Mouse (Mus musculus): ENCODE measurements around the gene Zfp622.

The Zfp622 gene

GRCm38 (mm10) chr15:25984067-25984733 is at the start of gene Zfp622:
Gene Zfp622 (plus strand): TSS chr15:25984366.
- peak; percentile 97 for DNase-seq (ENCODE audit: low read depth)

- DNase-seq (ENCODE audit: low read depth), result no peak
Measured at GRCm38 (mm10) chr15:25934411-25934810, 49.8 kb upstream of the Zfp622 start.

GRCm38 (mm10) chr15:25938496-25938895 is 45.7 kb upstream of the Zfp622 start:
- no peak for DNase-seq (ENCODE audit: low read depth)

GRCm38 (mm10) chr15:25940397-25941377 is 43.5 kb upstream of the Zfp622 start:
- DNase-seq (ENCODE audit: low read depth), result peak; percentile 40

- DNase-seq (ENCODE audit: low read depth), result no peak
Measured at GRCm38 (mm10) chr15:25941514-25941913, 42.7 kb upstream of the Zfp622 start.

DNA sequence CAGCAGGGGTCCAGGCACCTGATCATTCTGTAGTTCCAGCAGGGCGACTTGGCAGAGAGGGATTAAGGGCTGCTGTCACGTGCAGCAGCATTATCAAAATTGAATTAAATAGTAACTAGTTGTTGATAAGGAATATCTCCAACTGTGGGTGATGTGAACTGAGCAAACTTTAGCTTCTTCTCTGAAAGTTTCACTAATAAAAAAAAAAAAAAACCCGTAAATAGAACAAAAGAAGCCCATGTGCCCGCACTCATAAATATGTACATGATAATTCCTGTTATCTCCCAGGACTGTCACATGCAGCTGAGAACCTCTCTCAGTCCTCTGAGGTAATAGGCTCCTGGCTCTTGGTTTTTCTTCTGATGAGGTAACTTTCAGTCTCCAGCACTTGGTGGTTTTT is 41.8 kb upstream of the Zfp622 start:
- DNase-seq (ENCODE audit: low read depth), result no peak

- no peak for DNase-seq (ENCODE audit: low read depth)
Measured at GRCm38 (mm10) chr15:25943386-25944137, 40.6 kb upstream of the Zfp622 start.

DNA sequence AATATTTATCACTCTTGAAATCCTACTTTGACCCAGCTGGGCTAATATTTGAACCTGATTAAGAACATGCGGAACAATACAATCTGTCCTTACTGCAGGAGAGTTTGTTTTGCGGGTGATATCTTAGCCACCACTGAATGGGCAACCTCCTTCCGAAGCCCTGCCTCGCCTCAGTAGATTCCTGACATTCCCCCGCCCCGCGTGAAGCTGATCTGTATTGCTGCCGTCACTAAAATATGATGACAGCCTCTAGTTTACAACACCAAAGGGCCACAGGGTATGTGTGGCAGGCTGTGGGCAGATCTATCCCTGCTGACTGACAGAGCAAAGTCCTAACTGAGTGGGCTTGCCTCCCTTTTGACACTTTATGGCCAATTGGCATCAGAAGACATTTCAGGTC is 38.9 kb upstream of the Zfp622 start:
- no peak for DNase-seq (ENCODE audit: low read depth)

- DNase-seq (ENCODE audit: low read depth), result no peak
Measured at GRCm38 (mm10) chr15:25946482-25946881, 37.7 kb upstream of the Zfp622 start.

DNA sequence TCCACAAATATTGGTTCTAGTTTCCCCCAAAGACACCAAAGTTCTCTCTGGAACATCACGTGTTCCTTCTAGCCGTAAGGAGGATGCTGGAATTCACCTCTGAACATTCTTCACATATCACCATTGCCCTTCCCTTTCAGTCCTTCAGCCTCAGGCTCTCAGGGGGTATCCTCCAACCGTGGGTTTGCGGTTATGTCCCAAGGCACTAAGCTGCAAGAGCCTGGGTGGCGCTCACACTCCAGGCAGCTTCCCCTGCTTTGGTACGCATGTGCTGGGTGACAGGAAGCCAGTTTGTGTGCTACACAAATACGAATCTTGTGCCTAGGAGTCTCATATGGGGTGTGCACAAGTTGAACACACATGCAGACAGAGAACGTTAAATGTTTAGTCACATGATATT is 36.8 kb upstream of the Zfp622 start:
- DNase-seq (ENCODE audit: low read depth), result no peak

GRCm38 (mm10) chr15:25948257-25949223 is 35.6 kb upstream of the Zfp622 start:
- DNase-seq (ENCODE audit: low read depth), result no peak

- no peak for DNase-seq (ENCODE audit: low read depth)
Measured at GRCm38 (mm10) chr15:25949696-25950095, 34.5 kb upstream of the Zfp622 start.

DNA sequence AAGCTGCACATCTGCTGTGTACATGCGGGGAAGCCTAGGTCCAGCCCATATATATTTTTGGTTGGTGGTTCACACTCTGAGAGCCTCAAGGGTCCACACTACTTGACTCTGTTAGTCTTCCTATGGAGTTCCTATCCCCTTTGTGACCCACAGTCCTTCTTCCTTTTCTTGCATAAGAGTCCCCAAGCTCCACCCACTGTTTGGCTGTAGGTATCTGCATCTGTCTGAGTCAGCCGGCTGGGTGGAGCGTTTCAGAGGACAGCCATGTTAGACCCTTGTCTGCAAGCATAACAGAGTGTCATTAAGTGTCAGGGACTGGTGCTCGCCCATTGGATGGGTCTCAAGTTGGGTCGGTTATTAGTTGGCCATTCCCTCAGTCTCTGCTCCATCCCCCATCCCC is 33.6 kb upstream of the Zfp622 start:
- DNase-seq (ENCODE audit: low read depth), result no peak

DNA sequence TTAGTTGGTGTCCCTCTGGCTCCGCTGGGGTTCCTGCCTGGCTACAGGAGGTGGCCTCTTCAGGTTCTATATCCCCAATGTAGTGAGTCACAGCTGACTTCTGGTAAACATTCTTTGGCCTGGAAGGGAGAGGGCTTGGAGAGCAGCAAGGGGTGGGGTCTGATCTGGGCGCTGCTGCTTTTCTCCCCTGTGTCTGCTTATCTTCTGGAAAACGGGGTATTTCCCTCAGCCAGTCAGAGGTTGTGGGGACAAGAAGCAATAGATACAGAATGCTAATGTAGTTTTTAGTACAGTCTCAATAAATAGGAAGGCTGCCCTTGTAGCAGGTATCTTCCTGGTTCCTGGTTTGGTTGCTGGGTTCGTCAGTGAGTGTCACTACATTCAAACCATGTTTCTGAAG is 33.1 kb upstream of the Zfp622 start:
- no peak for DNase-seq (ENCODE audit: low read depth)

GRCm38 (mm10) chr15:25956001-25956400 is 28.2 kb upstream of the Zfp622 start:
- no peak for DNase-seq (ENCODE audit: low read depth)

GRCm38 (mm10) chr15:25956422-25957117 is 27.6 kb upstream of the Zfp622 start:
- no peak for DNase-seq (ENCODE audit: low read depth)

DNA sequence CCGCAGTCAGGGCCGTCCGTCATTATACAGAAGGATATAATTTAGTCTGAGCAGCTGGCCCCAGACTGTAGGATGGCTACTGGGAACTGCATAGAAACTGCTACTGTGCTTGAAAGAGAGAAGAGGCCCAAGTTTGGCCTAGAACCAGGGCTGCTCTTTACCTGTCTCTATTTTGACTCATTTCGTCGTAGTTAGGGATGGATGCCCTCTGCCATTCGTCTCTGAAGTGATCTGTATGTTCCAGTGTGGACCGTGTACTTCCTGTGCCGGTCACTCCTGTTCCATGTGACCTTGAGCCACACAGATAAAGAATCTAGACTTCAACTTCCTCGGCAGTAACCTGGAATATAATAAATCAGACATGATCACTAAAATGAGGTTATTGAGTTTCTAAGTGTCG is 26.5 kb upstream of the Zfp622 start:
- DNase-seq (ENCODE audit: low read depth), result no peak

DNA sequence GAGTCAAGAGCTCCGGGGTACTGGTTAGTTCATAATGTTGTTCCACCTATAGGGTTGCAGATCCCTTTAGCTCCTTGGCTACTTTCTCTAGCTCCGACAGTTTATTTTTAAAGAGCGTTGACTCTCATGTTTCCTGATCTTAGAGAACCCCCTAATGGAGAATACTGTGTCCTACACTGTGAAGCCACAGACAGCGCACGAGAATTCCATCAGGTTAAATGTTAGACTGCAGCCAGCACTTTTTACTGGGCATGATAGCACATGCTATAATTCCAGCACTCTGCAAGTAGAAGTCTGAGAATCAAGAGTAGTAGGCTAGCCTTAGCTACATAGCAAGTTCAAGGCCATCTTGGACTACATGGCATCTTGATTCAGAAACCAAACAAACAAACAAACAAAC is 24.8 kb upstream of the Zfp622 start:
- DNase-seq (ENCODE audit: low read depth), result peak; percentile 26

DNA sequence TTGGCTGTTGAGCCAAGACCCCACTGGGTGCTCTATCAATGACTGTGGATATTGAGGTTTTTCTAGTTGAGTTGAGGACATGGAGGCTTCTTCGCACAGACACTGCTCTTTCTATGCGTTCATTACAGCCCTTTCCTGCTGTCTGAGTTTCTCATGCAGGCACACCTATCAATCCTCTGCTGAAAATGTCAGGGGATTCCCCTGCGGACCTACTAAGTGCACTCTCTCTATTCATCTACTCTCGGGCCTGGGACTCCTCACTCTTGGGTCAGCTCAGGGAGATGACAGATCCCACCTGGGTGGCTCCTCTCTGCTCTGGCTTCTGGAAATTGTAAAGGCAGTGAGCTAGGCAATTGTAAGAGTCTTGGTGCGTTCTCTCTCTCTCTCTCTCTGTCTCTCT is 23.9 kb upstream of the Zfp622 start:
- DNase-seq (ENCODE audit: low read depth), result no peak

- DNase-seq (ENCODE audit: low read depth), result no peak
Measured at GRCm38 (mm10) chr15:25966220-25966774, 17.9 kb upstream of the Zfp622 start.

Data from c-Kit-positive CD71-negative TER-119-negative erythroid progenitor cells, embryonic 14.5 days (primary cell).